Mouse (Mus musculus) layer of hippocampus, adult 9-11 months (tissue): ENCODE data around the gene Vmn2r17.

Experiments used
- DNase-seq: peaks from one replicate; pipeline ENCODE4 v3.0.0; 2022

The Vmn2r17 gene

GRCm38 (mm10) chr5:109419388-109419787 is at the start of gene Vmn2r17:
Gene Vmn2r17 (plus strand): TSS chr5:109419688.
- no peak for DNase-seq

DNA sequence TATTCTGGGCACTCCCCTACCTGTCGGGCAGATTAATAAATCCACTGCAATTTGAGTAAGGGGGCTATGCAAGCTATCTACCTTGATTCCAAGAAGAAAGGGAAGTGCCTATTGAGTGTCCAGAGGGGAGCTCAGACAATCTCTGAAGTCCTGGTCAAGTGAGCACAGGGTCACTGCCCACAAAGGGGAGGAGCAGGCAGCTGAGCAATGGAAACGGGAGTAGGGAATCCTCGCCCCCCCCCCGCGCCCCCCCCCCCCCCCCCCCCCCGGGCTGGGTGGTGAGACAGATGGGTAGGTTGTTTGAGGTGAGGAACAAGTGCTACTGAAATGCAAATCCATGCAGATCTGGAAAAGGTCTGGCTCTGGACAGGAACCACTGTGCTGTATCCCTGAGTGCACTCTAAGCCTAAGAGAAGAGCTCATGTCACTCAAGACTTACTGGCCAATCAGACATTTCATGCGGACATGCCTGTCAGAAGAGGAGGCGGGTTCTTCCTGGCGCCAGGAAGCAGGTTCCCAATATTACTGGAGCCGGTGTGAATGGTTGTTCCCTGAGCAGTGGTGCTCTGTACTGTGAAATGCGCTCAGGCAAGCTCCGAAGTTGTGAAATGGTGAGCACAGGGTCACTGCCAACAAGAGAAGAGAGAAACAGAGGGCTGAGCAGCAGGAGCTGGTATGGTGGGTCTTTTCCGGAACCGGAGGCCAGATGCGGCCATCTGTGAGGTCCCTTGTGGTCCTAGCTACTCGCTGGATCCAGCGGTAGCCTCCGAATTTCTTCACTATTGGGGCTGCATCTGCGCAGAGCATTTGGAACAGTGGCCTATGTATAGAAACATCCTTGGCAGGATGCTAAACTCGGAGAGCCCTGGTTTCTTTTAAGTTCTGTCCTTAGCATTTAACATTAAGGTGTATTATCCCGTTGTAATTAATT is 47.4 kb downstream of the Vmn2r17 start:
- DNase-seq: peak; percentile 5

DNA sequence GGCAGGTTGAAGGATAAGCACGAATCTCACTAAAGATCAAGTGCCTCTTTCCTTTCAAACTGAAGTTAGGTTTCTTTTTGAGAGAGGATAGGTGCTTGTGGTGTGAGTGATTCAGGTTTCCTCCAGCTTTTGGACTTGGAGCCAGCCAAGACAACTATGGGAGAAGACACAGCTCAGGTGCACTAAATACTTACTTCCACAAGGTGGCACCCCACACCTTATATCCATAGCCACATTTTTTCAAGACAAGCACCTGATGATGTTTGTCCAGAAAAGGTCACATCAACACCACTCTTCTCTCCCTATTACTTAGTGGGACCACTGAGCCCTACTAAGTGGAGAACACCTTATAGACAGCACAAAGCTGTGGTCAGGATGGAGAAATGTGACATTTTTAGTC is 87.2 kb downstream of the Vmn2r17 start:
- peak; percentile 4 for DNase-seq
